Mouse (Mus musculus): ENCODE measurements around the gene Slc4a7. TPM values are rescaled to one million over a fixed set of nuclear protein-coding genes. Genes with fewer than 3 reads are reported as not detected.

The Slc4a7 gene
- polyA plus RNA-seq, 1 experiment, result 18.7 TPM

GRCm38 (mm10) chr14:14834266-14834665, 132.2 kb downstream of the Slc4a7 start:
- Histone ChIP-seq H3K4me3 (ENCODE audit: control insufficient read depth, low read depth, low read length) (no peak overlapping the region), H3K36me3 (ENCODE audit: control insufficient read depth, insufficient read depth, low read length) (no peaks in the 10 kb centered on the region), H3K27me3 (ENCODE audit: control insufficient read depth, insufficient read depth, low read length) (no peaks in the 10 kb centered on the region), H3K4me1 (ENCODE audit: control insufficient read depth, insufficient read depth, low read length) (no peaks in the 10 kb centered on the region), H3K27ac (ENCODE audit: control insufficient read depth, insufficient read depth, low read depth, low read length) (no peak overlapping the region)
- TF ChIP-seq POLR2A (IDR thresholded peaks at IDR 0.05; ENCODE audit: control insufficient read depth, low read depth, low read length), result no peak

DNA sequence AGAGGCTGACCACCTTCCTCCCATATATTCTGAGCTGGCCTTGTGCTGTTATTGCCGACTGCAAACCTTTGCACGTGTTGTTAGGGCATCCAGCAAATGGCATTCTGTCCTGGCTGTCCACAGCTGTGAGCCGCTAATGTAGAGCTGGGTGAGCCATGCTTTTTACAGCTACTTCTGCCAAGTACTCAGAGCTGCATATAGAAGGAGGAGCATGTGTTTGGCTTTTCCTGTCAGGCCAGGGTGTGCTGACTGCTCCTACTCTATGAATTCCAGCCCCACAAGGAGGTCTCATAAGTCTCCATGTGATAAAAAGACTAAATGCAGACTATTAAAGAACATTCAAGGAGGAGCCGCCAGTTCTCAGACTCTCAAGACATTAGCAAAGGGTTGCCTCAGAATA, 135.5 kb downstream of the Slc4a7 start:
- H3K4me3 ChIP-seq (ENCODE audit: control insufficient read depth, low read depth, low read length), result no peak overlapping the region
- no peaks in the 10 kb centered on the region for H3K27me3 ChIP-seq (ENCODE audit: control insufficient read depth, insufficient read depth, low read length)
- TF ChIP-seq CTCF (IDR thresholded peaks at IDR 0.05; ENCODE audit: control insufficient read depth, insufficient read depth, insufficient replicate concordance, low read depth, low read length) (no peak), POLR2A (IDR thresholded peaks at IDR 0.05; ENCODE audit: control insufficient read depth, low read depth, low read length) (no peak)
- no peaks in the 10 kb centered on the region for H3K4me1 ChIP-seq (ENCODE audit: control insufficient read depth, insufficient read depth, low read length)
- H3K27ac ChIP-seq (ENCODE audit: control insufficient read depth, insufficient read depth, low read depth, low read length), result no peak overlapping the region
- no peaks in the 10 kb centered on the region for H3K36me3 ChIP-seq (ENCODE audit: control insufficient read depth, insufficient read depth, low read length)

- H3K27me3 ChIP-seq (ENCODE audit: control insufficient read depth, insufficient read depth, low read length), result no peaks in the 10 kb centered on the region
- no peak for TF ChIP-seq CTCF (IDR thresholded peaks at IDR 0.05; ENCODE audit: control insufficient read depth, insufficient read depth, insufficient replicate concordance, low read depth, low read length)
- no peak for TF ChIP-seq POLR2A (IDR thresholded peaks at IDR 0.05; ENCODE audit: control insufficient read depth, low read depth, low read length)
- H3K4me3 ChIP-seq (ENCODE audit: control insufficient read depth, low read depth, low read length), result no peak overlapping the region
- no peak overlapping the region for H3K27ac ChIP-seq (ENCODE audit: control insufficient read depth, insufficient read depth, low read depth, low read length)
- H3K36me3 ChIP-seq (ENCODE audit: control insufficient read depth, insufficient read depth, low read length), result no peaks in the 10 kb centered on the region
- no peaks in the 10 kb centered on the region for H3K4me1 ChIP-seq (ENCODE audit: control insufficient read depth, insufficient read depth, low read length)
Observed at GRCm38 (mm10) chr14:14838109-14838508, 136.0 kb downstream of the Slc4a7 start.

GRCm38 (mm10) chr14:14842734-14843530, 140.9 kb downstream of the Slc4a7 start:
- H3K36me3 ChIP-seq (ENCODE audit: control insufficient read depth, insufficient read depth, low read length), result no peaks in the 10 kb centered on the region
- H3K4me1 ChIP-seq (ENCODE audit: control insufficient read depth, insufficient read depth, low read length), result no peaks in the 10 kb centered on the region
- TF ChIP-seq POLR2A (IDR thresholded peaks at IDR 0.05; ENCODE audit: control insufficient read depth, low read depth, low read length), result no peak
- no peak for TF ChIP-seq CTCF (IDR thresholded peaks at IDR 0.05; ENCODE audit: control insufficient read depth, insufficient read depth, insufficient replicate concordance, low read depth, low read length)
- no peaks in the 10 kb centered on the region for H3K27me3 ChIP-seq (ENCODE audit: control insufficient read depth, insufficient read depth, low read length)
- no peak overlapping the region for H3K4me3 ChIP-seq (ENCODE audit: control insufficient read depth, low read depth, low read length)
- H3K27ac ChIP-seq (ENCODE audit: control insufficient read depth, insufficient read depth, low read depth, low read length), result no peak overlapping the region

Other genes with a start within 250 kb of the Slc4a7 start
- gene Nek10, start 101.1 kb downstream of the Slc4a7 start, polyA plus RNA-seq (2012; rRNA removed), result 1.8 and 2.2 TPM in 2 replicates